Mouse (Mus musculus): ENCODE measurements around the gene Frat2.

- TF ChIP-seq CTCF (IDR thresholded peaks at IDR 0.05; ENCODE audit: low read depth, low read length) (no peak), POLR2A (IDR thresholded peaks at IDR 0.05; ENCODE audit: insufficient read depth, low read length) (no peak), EP300 (IDR thresholded peaks at IDR 0.05; ENCODE audit: insufficient read depth, low read depth, low read length) (no peak)
Observed at GRCm38 (mm10) chr19:41857086-41857762, 9.3 kb upstream of the Frat2 start.
